Mouse (Mus musculus) ES-Bruce4 (cell line): Measurements from ENCODE around the gene Inpp4b.

ENCODE experiments used
- CTCF ChIP-seq: IDR thresholded peaks from one replicate; pipeline ENCODE4 v1.8.1; 2011; ENCODE audit warnings: low read depth, low read length
- EP300 ChIP-seq: IDR thresholded peaks from 2 replicates; pipeline ENCODE4 v1.6.1; 2011; ENCODE audit warnings: low read depth, low read length; ENCODE audit not compliant: insufficient read depth

- TF ChIP-seq EP300, result no peak
- no peak for TF ChIP-seq CTCF
Measured at GRCm38 (mm10) chr8:81864318-81864717, 522.0 kb downstream of the Inpp4b start.
